Mouse (Mus musculus) spleen, adult 2 months (tissue): ENCODE data around the gene Mnt. TPM values are rescaled to one million over a fixed set of nuclear protein-coding genes. Genes with fewer than 3 reads are reported as not detected.

Experiments
- DNase-seq, 2 experiments: peaks; one replicate each; pipeline versions ENCODE4 v3.0.0 to v3.0.0-alpha.2; 2012 to 2021; ENCODE audit warnings: low spot score in 2 of 2, low read depth in 1 of 2
- H3K27ac ChIP-seq: fragments of 200-500 bp; 2 replicates; pipeline ENCODE4 v1.5.1; 2012; ENCODE audit warnings: low read length, inconsistent platforms; ENCODE audit not compliant: insufficient read depth
- H3K27me3 ChIP-seq: fragments of 200-500 bp; 2 replicates; pipeline ENCODE4 v1.6.1; 2012; ENCODE audit warnings: mild to moderate bottlenecking, moderate library complexity, low read length, inconsistent platforms; ENCODE audit not compliant: control insufficient read depth, insufficient read depth
- H3K36me3 ChIP-seq: fragments of 200-500 bp; 2 replicates; pipeline ENCODE4 v1.6.1; 2012; ENCODE audit warnings: mild to moderate bottlenecking, low read length, inconsistent platforms; ENCODE audit not compliant: control insufficient read depth, insufficient read depth
- H3K4me1 ChIP-seq: fragments of 200-500 bp; 2 replicates; pipeline ENCODE4 v1.6.1; 2011; ENCODE audit warnings: inconsistent platforms; ENCODE audit not compliant: control insufficient read depth, insufficient read depth, insufficient read length
- H3K4me3 ChIP-seq: fragments of 200-500 bp; 2 replicates; pipeline ENCODE4 v1.5.1; 2011; ENCODE audit warnings: mild to moderate bottlenecking, inconsistent platforms; ENCODE audit not compliant: insufficient read depth, insufficient read length; ENCODE audit errors: extremely low read depth
- CTCF ChIP-seq: fragments of 200-500 bp; IDR thresholded peaks from 2 replicates; pipeline ENCODE4 v1.5.1; 2011; ENCODE audit warnings: mild to moderate bottlenecking, inconsistent platforms; ENCODE audit not compliant: insufficient read depth, insufficient read length, insufficient replicate concordance; ENCODE audit errors: extremely low read depth
- POLR2A ChIP-seq: fragments of 200-500 bp; IDR thresholded peaks from 2 replicates; pipeline ENCODE4 v1.6.1; 2011; ENCODE audit warnings: low read depth, low read length, inconsistent platforms
- WGBS: fragments of 180-500 bp; shearing (Covaris S2); methylation state at CpG from one replicate; pipeline ENCODE4 v1.1.7; 2018; 5-methylcytosine and 5-hydroxymethylcytosine counted together
- polyA plus RNA-seq: library from polyadenylated mRNA; depleted of rRNA; stranded (reverse); fragments of >200 nt; gene quantifications from 2 replicates; pipeline ENCODE4 v1.2.3, GENCODE M21; 2012; rRNA removed

The Mnt gene
- polyA plus RNA-seq, 1 experiment = 25.2 TPM

DNA sequence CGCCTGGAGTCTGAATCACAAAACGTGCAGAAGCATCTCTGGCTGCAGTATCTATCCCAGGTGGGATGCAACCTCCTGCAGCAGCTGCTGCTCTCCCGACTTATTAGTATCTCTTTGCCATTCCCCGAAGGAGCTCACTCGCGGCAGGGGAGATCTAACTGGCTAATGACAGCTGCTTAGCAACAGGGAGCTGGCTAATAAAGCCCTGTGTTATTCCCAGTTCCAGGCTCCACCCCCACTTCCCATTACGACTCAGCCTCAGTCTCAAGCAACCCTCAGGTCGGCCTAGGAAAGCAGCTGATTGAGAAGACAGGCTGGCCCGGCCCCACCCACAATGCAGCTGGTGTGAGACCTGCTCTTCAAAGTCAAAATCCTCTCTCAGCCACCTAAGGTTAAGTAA, 46.1 kb downstream of the Mnt start:
- no peak for DNase-seq
- Histone ChIP-seq H3K27ac (no peak overlapping the region), H3K36me3 (no peaks in the 10 kb centered on the region), H3K27me3 (no peaks in the 10 kb centered on the region), H3K4me1 (no peaks in the 10 kb centered on the region), H3K4me3 (no peak overlapping the region)
- WGBS = 49% methylated on average over 9 of the region's 9 CpGs
- no peak for TF ChIP-seq CTCF
- TF ChIP-seq POLR2A = no peak

DNA sequence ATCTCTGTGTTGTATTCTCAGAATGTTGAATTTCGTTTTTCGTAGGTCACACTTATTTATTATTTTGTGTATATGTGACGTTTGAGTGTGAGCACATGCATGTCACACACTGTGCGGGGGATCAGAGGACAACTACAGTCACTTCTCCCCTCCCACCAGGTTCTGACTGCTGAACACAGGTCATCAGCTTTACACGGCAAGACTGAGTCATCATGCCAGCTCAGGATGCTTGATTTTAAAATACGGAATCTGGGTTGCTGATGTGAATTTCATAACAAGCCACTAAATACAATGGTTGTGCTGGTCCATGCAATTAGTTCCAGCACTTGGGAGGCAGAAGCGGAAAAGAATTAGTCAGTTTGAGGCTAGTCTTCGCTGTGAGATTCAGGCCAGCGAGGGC, 50.3 kb downstream of the Mnt start:
- no peak for DNase-seq
- WGBS = 92% methylated on average over 9 of the region's 9 CpGs
- Histone ChIP-seq H3K27me3 (no peaks in the 10 kb centered on the region), H3K36me3 (no peaks in the 10 kb centered on the region), H3K27ac (no peak overlapping the region), H3K4me3 (no peak overlapping the region), H3K4me1 (no peaks in the 10 kb centered on the region)
- no peak for TF ChIP-seq CTCF
- no peak for TF ChIP-seq POLR2A

DNA sequence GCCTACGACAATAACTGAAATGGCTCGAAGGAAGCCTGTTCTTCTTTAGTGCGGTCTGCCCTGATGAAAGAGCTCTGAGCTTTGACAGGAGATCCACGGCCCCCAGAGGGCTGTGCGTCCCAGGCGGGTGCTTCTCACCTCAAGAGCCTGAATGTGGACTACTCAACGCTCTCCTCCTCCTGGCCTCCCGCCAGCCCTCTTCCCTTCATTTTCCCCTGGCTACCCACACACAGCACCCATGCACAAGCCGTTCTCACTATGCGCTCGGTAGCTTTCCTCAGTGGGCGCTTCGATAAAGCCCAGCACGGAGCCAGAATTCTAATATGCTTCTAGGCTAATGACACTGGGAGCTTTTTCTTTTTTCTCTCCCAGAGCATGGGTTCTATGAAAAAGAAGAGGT, 51.3 kb downstream of the Mnt start:
- no peak for DNase-seq
- no peak overlapping the region for H3K4me3 ChIP-seq
- TF ChIP-seq CTCF (no peak), POLR2A (no peak)
- no peaks in the 10 kb centered on the region for H3K27me3 ChIP-seq
- 95% methylated on average over 14 of the region's 14 CpGs for WGBS
- H3K27ac ChIP-seq = no peak overlapping the region
- no peaks in the 10 kb centered on the region for H3K4me1 ChIP-seq
- no peaks in the 10 kb centered on the region for H3K36me3 ChIP-seq

- no peaks in the 10 kb centered on the region for H3K27me3 ChIP-seq
- 95% methylated on average over 10 of the region's 10 CpGs for WGBS
- H3K4me3 ChIP-seq = no peak overlapping the region
- no peak overlapping the region for H3K27ac ChIP-seq
- no peak for DNase-seq
- H3K36me3 ChIP-seq = no peaks in the 10 kb centered on the region
- TF ChIP-seq POLR2A (no peak), CTCF (no peak)
- H3K4me1 ChIP-seq = no peaks in the 10 kb centered on the region
Observed at GRCm38 (mm10) chr11:74883098-74883497, 52.4 kb downstream of the Mnt start.

DNA sequence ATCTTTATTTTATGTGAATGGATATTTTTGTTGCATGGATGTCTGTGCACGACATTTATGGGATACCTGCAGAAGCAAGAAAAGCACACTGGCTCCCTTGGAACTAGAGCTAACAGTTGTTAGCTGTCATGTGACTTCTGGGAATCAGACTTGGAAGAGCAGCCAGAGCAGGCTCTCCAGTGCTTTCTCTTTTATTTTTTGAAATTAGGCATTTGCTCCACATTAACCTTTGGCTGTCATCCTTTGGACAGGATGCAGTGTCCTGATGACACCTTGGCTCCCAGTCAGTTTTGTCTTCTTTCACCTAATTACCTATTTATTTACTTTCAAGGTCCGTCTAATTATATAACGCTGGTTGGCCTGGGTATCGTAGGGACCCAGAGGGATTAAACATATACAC, 63.9 kb downstream of the Mnt start:
- Histone ChIP-seq H3K36me3 (peaks cover 1% of the 10 kb centered on the region; the same call in 1 of the 2 replicates), H3K27me3 (no peaks in the 10 kb centered on the region), H3K4me3 (no peak overlapping the region), H3K4me1 (peaks cover 3% of the 10 kb centered on the region; the same call in 1 of the 2 replicates), H3K27ac (no peak overlapping the region)
- no peak for DNase-seq
- TF ChIP-seq CTCF = no peak
- no peak for TF ChIP-seq POLR2A
- 94% methylated on average over 4 of the region's 4 CpGs for WGBS

Other genes starting within 250 kb of the Mnt start
- gene Rap1gap2, start 220.0 kb upstream of the Mnt start, polyA plus RNA-seq = 11.3 and 13.2 TPM in 2 replicates
- gene Ccdc92b, start 211.3 kb upstream of the Mnt start, polyA plus RNA-seq = 2.0 and 3.1 TPM in 2 replicates
- 24.7 and 27.6 TPM in 2 replicates for gene Cluh, start 181.4 kb upstream of the Mnt start, polyA plus RNA-seq
- 9.0 and 10.0 TPM in 2 replicates for gene Pafah1b1, start 106.2 kb upstream of the Mnt start, polyA plus RNA-seq
- gene Mettl16, start 60.1 kb upstream of the Mnt start, polyA plus RNA-seq = 3.2 and 3.9 TPM in 2 replicates
- gene Sgsm2, start 66.1 kb downstream of the Mnt start, polyA plus RNA-seq = 7.3 and 7.7 TPM in 2 replicates
- 8.9 and 10.6 TPM in 2 replicates for gene Tsr1, start 67.2 kb downstream of the Mnt start, polyA plus RNA-seq
- 28.6 and 31.5 TPM in 2 replicates for gene Smg6, start 94.9 kb downstream of the Mnt start, polyA plus RNA-seq
- 3.0 and 3.3 TPM in 2 replicates for gene Srr, start 95.0 kb downstream of the Mnt start, polyA plus RNA-seq